Mouse (Mus musculus) heart, embryonic 10.5 days (tissue): ENCODE measurements at regions not wholly inside any gene's neighbourhood (a gene's known extent, or its start where the extent isn't known, plus 50 kb on each side); places are given as distances from the start of the nearest gene placed in this dataset.

Experiments
- DNase-seq: peaks from one replicate; pipeline ENCODE4 v3.0.0-alpha.2; 2017; ENCODE audit warnings: low spot score
- H3K27ac ChIP-seq: fragments of 300-500 bp; sonication (generic); 2 replicates; pipeline ENCODE4 v1.5.1; 2016; ENCODE audit warnings: mild to moderate bottlenecking
- H3K27me3 ChIP-seq: fragments of 300-500 bp; sonication (generic); 2 replicates; pipeline ENCODE4 v1.6.1; 2016; ENCODE audit warnings: mild to moderate bottlenecking; ENCODE audit not compliant: poor library complexity, insufficient read depth, severe bottlenecking
- H3K36me3 ChIP-seq: fragments of 300-500 bp; sonication (generic); 2 replicates; pipeline ENCODE4 v1.6.1; 2016; ENCODE audit warnings: mild to moderate bottlenecking, moderate library complexity
- H3K4me1 ChIP-seq: fragments of 300-500 bp; sonication (generic); 2 replicates; pipeline ENCODE4 v1.6.1; 2016; ENCODE audit warnings: mild to moderate bottlenecking
- H3K4me3 ChIP-seq: fragments of 300-500 bp; sonication (generic); 2 replicates; pipeline ENCODE4 v1.5.1; 2016; ENCODE audit warnings: mild to moderate bottlenecking, moderate library complexity
- H3K9me3 ChIP-seq: fragments of 300-500 bp; sonication (generic); 2 replicates; pipeline ENCODE4 v1.6.1; 2016; ENCODE audit warnings: mild to moderate bottlenecking, moderate library complexity
- WGBS: fragments of 180-500 bp; shearing (Covaris S2); methylation state at CpG from one replicate; pipeline ENCODE4 v1.1.7; 2016; 5-methylcytosine and 5-hydroxymethylcytosine counted together

DNA sequence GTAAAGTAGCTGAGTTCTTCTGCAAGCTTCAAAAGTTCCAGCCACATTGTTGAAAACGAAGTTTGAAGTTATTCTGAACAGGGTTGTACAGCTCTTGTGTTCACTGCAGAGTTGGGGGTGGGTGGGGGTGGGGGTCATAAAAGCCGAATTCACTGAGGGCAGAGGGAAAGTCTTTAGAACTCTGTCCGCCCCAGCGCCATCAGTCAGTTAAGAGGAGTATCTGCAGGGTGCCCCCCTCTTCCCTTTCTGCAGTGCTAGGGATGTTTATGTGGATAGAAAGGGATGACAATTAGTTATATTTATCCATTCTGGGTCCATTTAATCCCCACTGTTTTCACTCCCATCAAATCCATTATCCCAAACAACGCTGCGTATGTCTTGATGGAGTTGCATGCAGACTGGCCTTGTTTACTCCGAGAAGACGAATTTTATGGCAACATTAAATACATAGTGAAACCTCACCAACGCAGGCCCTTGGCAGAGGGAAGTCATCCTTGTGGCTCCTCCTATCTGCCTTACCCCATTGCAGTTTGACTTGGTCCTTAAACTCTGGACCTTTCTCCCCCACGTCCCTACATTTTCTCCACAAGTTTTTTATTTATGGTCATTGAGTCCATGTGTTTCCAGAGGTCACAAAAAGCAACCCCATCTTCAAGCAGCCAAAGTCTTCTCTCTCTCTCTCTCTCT is 526.8 kb upstream of the Sall1 start:
- WGBS = 61% methylated on average over 10 of the region's 10 CpGs
- peaks cover 5% of the 10 kb centered on the region; the same call in 1 of the 2 replicates for H3K4me1 ChIP-seq
- no peak overlapping the region for H3K27ac ChIP-seq

DNA sequence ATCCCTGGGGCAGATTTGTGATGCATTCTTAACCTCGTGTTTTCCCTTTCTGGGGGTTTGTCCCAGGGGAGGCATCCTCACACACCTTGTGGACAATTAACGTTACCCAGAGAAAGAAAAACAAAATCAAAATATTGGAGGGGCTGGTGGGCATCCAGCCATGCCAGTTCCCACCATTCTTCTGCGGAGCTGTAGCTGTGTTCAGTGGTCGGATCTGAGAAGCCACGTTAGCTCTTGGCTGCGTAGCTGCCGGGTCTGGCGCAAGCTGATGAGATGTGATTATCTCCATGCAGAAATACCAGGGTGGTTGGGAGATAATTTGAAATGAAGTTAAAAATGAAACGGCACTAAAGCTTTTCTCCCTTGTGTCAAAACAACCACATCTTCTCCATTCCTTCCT is 525.4 kb upstream of the Sall1 start:
- H3K4me3 ChIP-seq = no peak overlapping the region
- H3K27me3 ChIP-seq = peaks cover 34% of the 10 kb centered on the region
- WGBS = 47% methylated on average over 9 of the region's 9 CpGs

More for the DNA sequence above, 526.8 kb upstream of the Sall1 start:
- H3K9me3 ChIP-seq = no peaks in the 10 kb centered on the region
- H3K27me3 ChIP-seq = peaks cover 36% of the 10 kb centered on the region
- DNase-seq = no peak
- no peak overlapping the region for H3K4me3 ChIP-seq
- H3K36me3 ChIP-seq = no peaks in the 10 kb centered on the region

DNA sequence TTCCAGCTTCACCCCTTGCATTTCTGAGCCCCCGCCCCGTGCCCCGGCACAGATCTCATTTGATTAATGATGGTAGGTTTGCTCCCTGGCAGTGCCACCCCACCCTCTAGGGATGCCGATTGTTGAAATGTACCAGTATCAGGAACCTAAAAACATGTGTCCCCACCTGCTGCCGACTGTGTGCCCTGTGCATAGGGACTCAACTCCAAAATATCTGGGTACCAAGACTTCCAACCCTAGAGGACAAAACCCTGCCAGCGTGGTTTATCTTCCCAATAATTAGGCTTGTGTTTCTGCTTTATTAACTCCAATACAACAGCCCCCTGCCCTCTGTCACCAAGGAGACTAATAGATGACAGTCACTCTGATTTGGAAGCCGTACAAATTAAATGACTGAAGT is 524.7 kb upstream of the Sall1 start:
- Histone ChIP-seq H3K27ac (no peak overlapping the region), H3K4me3 (no peak overlapping the region), H3K4me1 (peaks cover 9% of the 10 kb centered on the region; the same call in 1 of the 2 replicates), H3K9me3 (no peaks in the 10 kb centered on the region), H3K27me3 (peaks cover 30% of the 10 kb centered on the region), H3K36me3 (no peaks in the 10 kb centered on the region)
- DNase-seq = no peak
- 69% methylated on average over 7 of the region's 7 CpGs for WGBS

More for the DNA sequence above, 525.4 kb upstream of the Sall1 start:
- Histone ChIP-seq H3K36me3 (no peaks in the 10 kb centered on the region), H3K9me3 (no peaks in the 10 kb centered on the region), H3K27ac (no peak overlapping the region), H3K4me1 (peaks cover 9% of the 10 kb centered on the region; the same call in 1 of the 2 replicates)
- no peak for DNase-seq

GRCm38 (mm10) chr8:89566986-89567385 is 523.0 kb upstream of the Sall1 start:
- Histone ChIP-seq H3K4me1 (peaks cover 5% of the 10 kb centered on the region; the same call in 1 of the 2 replicates), H3K4me3 (no peak overlapping the region), H3K36me3 (no peaks in the 10 kb centered on the region), H3K9me3 (no peaks in the 10 kb centered on the region), H3K27me3 (peaks cover 14% of the 10 kb centered on the region; the same call in 1 of the 2 replicates), H3K27ac (no peak overlapping the region)
- WGBS = 75% methylated on average over 7 of the region's 7 CpGs
- no peak for DNase-seq

- no peak for DNase-seq
- peaks cover 13% of the 10 kb centered on the region; the same call in 1 of the 2 replicates for H3K27me3 ChIP-seq
- 0 out of 2 replicates have a peak, but pooled peaks cover 4% of the 10 kb centered on the region for H3K4me1 ChIP-seq
- H3K9me3 ChIP-seq = no peaks in the 10 kb centered on the region
- 70% methylated on average over 4 of the region's 4 CpGs for WGBS
- H3K27ac ChIP-seq = no peak overlapping the region
- no peaks in the 10 kb centered on the region for H3K36me3 ChIP-seq
- no peak overlapping the region for H3K4me3 ChIP-seq
These were observed 522.5 kb upstream of the Sall1 start for GRCm38 (mm10) chr8:89566461-89566860.

- H3K27me3 ChIP-seq = peaks cover 13% of the 10 kb centered on the region; the same call in 1 of the 2 replicates
- no peak overlapping the region for H3K27ac ChIP-seq
- no peaks in the 10 kb centered on the region for H3K36me3 ChIP-seq
- DNase-seq = no peak
- WGBS = 83% methylated on average over 9 of the region's 9 CpGs
- 0 out of 2 replicates have a peak, but pooled peaks cover 4% of the 10 kb centered on the region for H3K4me1 ChIP-seq
- H3K4me3 ChIP-seq = no peak overlapping the region
- no peaks in the 10 kb centered on the region for H3K9me3 ChIP-seq
These were observed 521.3 kb upstream of the Sall1 start for GRCm38 (mm10) chr8:89565147-89565826.

GRCm38 (mm10) chr8:89563544-89563943 is 519.6 kb upstream of the Sall1 start:
- Histone ChIP-seq H3K27me3 (peaks cover 13% of the 10 kb centered on the region; the same call in 1 of the 2 replicates), H3K9me3 (no peaks in the 10 kb centered on the region), H3K27ac (no peak overlapping the region), H3K4me1 (0 out of 2 replicates have a peak, but pooled peaks cover 4% of the 10 kb centered on the region), H3K4me3 (no peak overlapping the region), H3K36me3 (no peaks in the 10 kb centered on the region)
- no peak for DNase-seq
- WGBS = 62% methylated on average over 2 of the region's 2 CpGs

GRCm38 (mm10) chr8:89562597-89562996 is 518.6 kb upstream of the Sall1 start:
- H3K27ac ChIP-seq = no peak overlapping the region

GRCm38 (mm10) chr8:89541231-89541630 is 497.3 kb upstream of the Sall1 start:
- Histone ChIP-seq H3K9me3 (no peaks in the 10 kb centered on the region), H3K27ac (no peak overlapping the region), H3K27me3 (peaks cover 16% of the 10 kb centered on the region; the same call in 1 of the 2 replicates), H3K36me3 (no peaks in the 10 kb centered on the region), H3K4me1 (no peaks in the 10 kb centered on the region; the same call in 1 of the 2 replicates), H3K4me3 (no peak overlapping the region)
- DNase-seq = no peak
- 32% methylated on average over 3 of the region's 3 CpGs for WGBS

More at GRCm38 (mm10) chr8:89562597-89562996, 518.6 kb upstream of the Sall1 start:
- H3K4me3 ChIP-seq = no peak overlapping the region
- DNase-seq = no peak
- WGBS = 73% methylated on average over 8 of the region's 8 CpGs
- no peaks in the 10 kb centered on the region for H3K36me3 ChIP-seq
- H3K27me3 ChIP-seq = peaks cover 13% of the 10 kb centered on the region; the same call in 1 of the 2 replicates
- 0 out of 2 replicates have a peak, but pooled peaks cover 4% of the 10 kb centered on the region for H3K4me1 ChIP-seq
- H3K9me3 ChIP-seq = no peaks in the 10 kb centered on the region

DNA sequence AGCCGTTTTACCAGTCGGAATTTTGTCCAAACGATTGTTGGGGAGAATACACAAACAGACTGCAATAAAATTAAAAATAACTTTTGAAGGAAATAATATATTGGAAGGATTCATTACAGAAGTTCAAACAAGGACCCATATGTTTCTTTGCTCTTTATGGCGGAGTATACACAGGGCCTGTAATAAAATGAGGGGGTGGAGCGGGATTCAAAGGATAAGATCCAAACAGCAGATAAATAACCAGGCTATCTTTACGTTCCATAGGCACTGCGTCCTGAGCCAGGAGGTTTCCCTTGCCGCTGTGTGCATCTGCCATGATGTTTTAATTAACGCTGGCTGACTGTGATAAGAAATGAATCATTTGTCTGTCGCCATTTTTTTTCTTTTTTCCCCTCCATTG is 490.6 kb upstream of the Sall1 start:
- Histone ChIP-seq H3K4me3 (no peak overlapping the region), H3K36me3 (no peaks in the 10 kb centered on the region), H3K27ac (no peak overlapping the region), H3K9me3 (no peaks in the 10 kb centered on the region), H3K4me1 (no peaks in the 10 kb centered on the region), H3K27me3 (peaks cover 7% of the 10 kb centered on the region; the same call in 1 of the 2 replicates)
- 79% methylated on average over 10 of the region's 10 CpGs for WGBS
- no peak for DNase-seq

DNA sequence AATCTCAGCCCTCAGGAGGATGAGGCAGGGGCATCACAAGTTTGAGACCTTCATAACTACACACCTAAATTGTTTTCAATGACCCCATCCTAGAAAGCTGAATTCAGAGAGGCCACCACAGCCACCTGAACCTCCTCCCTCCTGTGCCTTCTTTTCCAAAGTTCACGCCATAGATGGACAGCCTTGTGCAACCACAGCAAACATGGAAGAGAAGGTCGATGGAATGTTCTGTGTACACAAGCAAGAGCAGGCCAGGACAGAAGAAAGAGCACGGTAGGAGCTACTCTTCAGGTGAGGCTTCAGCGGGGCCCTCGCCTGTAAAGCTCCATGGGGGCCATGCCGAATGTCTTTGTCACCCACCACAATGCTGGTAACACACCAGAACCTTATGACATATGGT is 481.1 kb upstream of the Sall1 start:
- no peaks in the 10 kb centered on the region for H3K4me1 ChIP-seq
- H3K36me3 ChIP-seq = no peaks in the 10 kb centered on the region
- DNase-seq = no peak
- 0 out of 2 replicates have a peak, but pooled peaks cover 4% of the 10 kb centered on the region for H3K27me3 ChIP-seq
- H3K27ac ChIP-seq = no peak overlapping the region
- WGBS = 88% methylated on average over 6 of the region's 6 CpGs
- H3K9me3 ChIP-seq = no peaks in the 10 kb centered on the region
- H3K4me3 ChIP-seq = no peak overlapping the region

DNA sequence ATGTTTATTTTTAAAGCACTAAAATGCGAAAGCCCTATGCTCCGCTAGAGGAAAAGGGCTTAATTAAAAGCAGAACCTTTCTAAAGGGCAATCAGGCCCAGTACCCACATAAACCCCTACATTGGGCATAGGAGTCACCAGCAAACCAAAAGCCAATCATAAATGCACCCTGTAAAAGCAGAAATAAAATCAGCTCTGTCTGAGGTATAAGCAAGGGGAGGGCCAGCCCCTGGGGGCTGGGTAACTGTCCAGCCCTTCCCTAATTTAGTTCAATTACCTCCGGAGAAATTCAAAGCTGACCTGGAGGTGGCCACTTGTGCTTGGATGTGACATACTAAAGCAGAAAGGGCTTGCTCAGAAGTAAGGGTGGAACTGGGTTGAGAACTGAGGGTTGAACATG is 479.4 kb upstream of the Sall1 start:
- Histone ChIP-seq H3K9me3 (no peaks in the 10 kb centered on the region), H3K27me3 (0 out of 2 replicates have a peak, but pooled peaks cover 4% of the 10 kb centered on the region), H3K4me3 (no peak overlapping the region), H3K36me3 (no peaks in the 10 kb centered on the region), H3K4me1 (no peaks in the 10 kb centered on the region), H3K27ac (no peak overlapping the region)
- 80% methylated on average over 3 of the region's 3 CpGs for WGBS
- no peak for DNase-seq

GRCm38 (mm10) chr8:89516602-89517001 is 472.6 kb upstream of the Sall1 start:
- Histone ChIP-seq H3K4me1 (no peaks in the 10 kb centered on the region), H3K9me3 (no peaks in the 10 kb centered on the region), H3K4me3 (no peak overlapping the region), H3K27me3 (no peaks in the 10 kb centered on the region), H3K36me3 (no peaks in the 10 kb centered on the region), H3K27ac (no peak overlapping the region)
- DNase-seq = no peak
- 63% methylated on average over 2 of the region's 2 CpGs for WGBS
